Mouse (Mus musculus): Measurements from ENCODE around the gene Gfap. TPM values are rescaled to one million over a fixed set of nuclear protein-coding genes. Genes with fewer than 3 reads are reported as not detected.

Gfap gene
- polyA plus RNA-seq, 1 experiment from 2014 or later: 0.62 TPM

GRCm38 (mm10) chr11:102837385-102837784, 63.3 kb downstream of the Gfap start:
- WGBS: 96% methylated on average over 1 of the region's 1 CpGs
- Histone ChIP-seq H3K36me3 (ENCODE audit: control insufficient read depth, insufficient read depth, low read length) (peaks cover 39% of the 10 kb centered on the region), H3K4me3 (ENCODE audit: low read depth, low read length) (no peak overlapping the region), H3K9ac (replicated peaks; ENCODE audit: low read depth, low read length) (no peak overlapping the region), H3K9me3 (ENCODE audit: control insufficient read depth, low read depth, low read length) (no peaks in the 10 kb centered on the region), H3K4me2 (replicated peaks; ENCODE audit: low read depth, low read length) (no peak overlapping the region), H3K27ac (ENCODE audit: low read length) (no peak overlapping the region), H3K27me3 (ENCODE audit: control insufficient read depth, insufficient read depth, low read length) (no peaks in the 10 kb centered on the region), H3K4me1 (ENCODE audit: control insufficient read depth, insufficient read depth, low read length) (no peaks in the 10 kb centered on the region)
- no peak for ATAC-seq (ENCODE audit: insufficient number of reproducible peaks, insufficient read depth, low FRiP score, low read depth)

Other genes with a start within 250 kb of the Gfap start
- gene Meioc, start 237.2 kb downstream of the Gfap start, polyA plus RNA-seq (2014; fragmentation: Nextera tagmentation; extraction: Ambion mirVana): 0.80 and 1.2 TPM in 2 replicates
- gene Ccdc43, start 203.1 kb downstream of the Gfap start, polyA plus RNA-seq (2014; fragmentation: Nextera tagmentation; extraction: Ambion mirVana): 39.5 and 47.1 TPM in 2 replicates
- 5.5 and 6.8 TPM in 2 replicates for gene Adam11, start 139.5 kb downstream of the Gfap start, polyA plus RNA-seq (2014; fragmentation: Nextera tagmentation; extraction: Ambion mirVana)
- 57.0 and 64.8 TPM in 2 replicates for gene Gjc1, start 81.2 kb downstream of the Gfap start, polyA plus RNA-seq (2014; fragmentation: Nextera tagmentation; extraction: Ambion mirVana)
- gene Higd1b, start 65.1 kb downstream of the Gfap start, polyA plus RNA-seq (2014; fragmentation: Nextera tagmentation; extraction: Ambion mirVana): not detected in 2 replicates
- 148 and 168 TPM in 2 replicates for gene Eftud2, start 19.9 kb downstream of the Gfap start, polyA plus RNA-seq (2014; fragmentation: Nextera tagmentation; extraction: Ambion mirVana)
- gene Ccdc103, start 19.7 kb downstream of the Gfap start, polyA plus RNA-seq (2014; fragmentation: Nextera tagmentation; extraction: Ambion mirVana): 1.3 and 1.7 TPM in 2 replicates
- gene Fam187a, start 15.7 kb downstream of the Gfap start, polyA plus RNA-seq (2014; fragmentation: Nextera tagmentation; extraction: Ambion mirVana): not detected in 2 replicates
- 7.9 and 10.0 TPM in 2 replicates for gene Kif18b, start 24.2 kb upstream of the Gfap start, polyA plus RNA-seq (2014; fragmentation: Nextera tagmentation; extraction: Ambion mirVana)
- 9.4 and 11.1 TPM in 2 replicates for gene C1ql1, start 45.8 kb upstream of the Gfap start, polyA plus RNA-seq (2014; fragmentation: Nextera tagmentation; extraction: Ambion mirVana)
- 55.1 and 62.4 TPM in 2 replicates for gene Nmt1, start 127.3 kb upstream of the Gfap start, polyA plus RNA-seq (2014; fragmentation: Nextera tagmentation; extraction: Ambion mirVana)
- 185 and 198 TPM in 2 replicates for gene Dcakd, start 127.4 kb upstream of the Gfap start, polyA plus RNA-seq (2014; fragmentation: Nextera tagmentation; extraction: Ambion mirVana)
- gene Plcd3, start 200.7 kb upstream of the Gfap start, polyA plus RNA-seq (2014; fragmentation: Nextera tagmentation; extraction: Ambion mirVana): 2.5 TPM in 2 replicates
- gene Acbd4, start 200.8 kb upstream of the Gfap start, polyA plus RNA-seq (2014; fragmentation: Nextera tagmentation; extraction: Ambion mirVana): 17.7 and 20.4 TPM in 2 replicates
- gene Hexim1, start 215.3 kb upstream of the Gfap start, polyA plus RNA-seq (2014; fragmentation: Nextera tagmentation; extraction: Ambion mirVana): 7.6 and 7.7 TPM in 2 replicates
- 7.3 and 9.1 TPM in 2 replicates for gene Hexim2, start 231.5 kb upstream of the Gfap start, polyA plus RNA-seq (2014; fragmentation: Nextera tagmentation; extraction: Ambion mirVana)

All from stomach, embryonic 14.5 days (tissue).